Mouse (Mus musculus) hindbrain, embryonic 11.5 days (tissue): ENCODE data around the gene Olfr395. TPM values are rescaled to one million over a fixed set of nuclear protein-coding genes. Genes with fewer than 3 reads are reported as not detected.
"Not testable (repeated sequence)": the region's sequence is repeated elsewhere in the genome, so short reads cannot be mapped to it uniquely, and the experiment has no call there.

Experiments
- ATAC-seq: fragments of 200-750 bp; cut with Nextera tagmentation; 2 replicates; pipeline ENCODE4 v1.8.0; 2017; ENCODE audit warnings: mild to moderate bottlenecking, moderate TSS enrichment, moderate library complexity; ENCODE audit not compliant: low FRiP score
- DNase-seq: peaks from one replicate; pipeline ENCODE4 v3.0.0-alpha.2; 2015; ENCODE audit warnings: low spot score
- H3K27ac ChIP-seq: fragments of 300-500 bp; sonication (generic); 2 replicates; pipeline ENCODE4 v1.5.1; 2014; ENCODE audit warnings: mild to moderate bottlenecking, low read depth, low read length
- H3K27me3 ChIP-seq: fragments of 300-500 bp; sonication (generic); 2 replicates; pipeline ENCODE4 v1.6.1; 2014; ENCODE audit warnings: mild to moderate bottlenecking, low read length, moderate library complexity, mixed read lengths; ENCODE audit not compliant: control insufficient read depth, insufficient read depth
- H3K36me3 ChIP-seq: fragments of 300-500 bp; sonication (generic); 2 replicates; pipeline ENCODE4 v1.6.1; 2014; ENCODE audit warnings: mild to moderate bottlenecking, low read length, moderate library complexity, mixed read lengths; ENCODE audit not compliant: control insufficient read depth, insufficient read depth
- H3K4me1 ChIP-seq: fragments of 300-500 bp; sonication (generic); replicated peaks from 2 replicates; pipeline ENCODE4 v1.6.1; 2014; ENCODE audit warnings: low read length, mixed read lengths; ENCODE audit not compliant: control insufficient read depth, insufficient read depth
- H3K4me2 ChIP-seq: fragments of 300-500 bp; sonication (generic); replicated peaks from 2 replicates; pipeline ENCODE4 v1.6.1; 2014; ENCODE audit warnings: mild to moderate bottlenecking, low read depth, low read length
- H3K4me3 ChIP-seq: fragments of 300-500 bp; sonication (generic); 2 replicates; pipeline ENCODE4 v1.5.1; 2014; ENCODE audit warnings: low read depth, low read length
- H3K9ac ChIP-seq: fragments of 300-500 bp; sonication (generic); 2 replicates; pipeline ENCODE4 v1.6.1; 2014; ENCODE audit warnings: low read depth, low read length
- H3K9me3 ChIP-seq: fragments of 300-500 bp; sonication (generic); 2 replicates; pipeline ENCODE4 v1.6.1; 2016; ENCODE audit warnings: low read length; ENCODE audit not compliant: control insufficient read depth
- WGBS: fragments of 180-500 bp; shearing (Covaris S2); extraction: QIAGEN DNeasy Blood & Tissue Kit; methylation state at CpG from one replicate; pipeline ENCODE4 v1.1.7; 2014; 5-methylcytosine and 5-hydroxymethylcytosine counted together
- polyA plus RNA-seq: library from polyadenylated mRNA; unstranded; fragments of >200 nt; fragmentation: Nextera tagmentation; extraction: Ambion mirVana; gene quantifications from 2 replicates; pipeline ENCODE4 v1.2.1, GENCODE M21; 2014

Olfr395 gene
- polyA plus RNA-seq, result not detected in 2 replicates

GRCm38 (mm10) chr11:73909199-73909598 is at the start of gene Olfr395:
Olfr395 (minus strand) TSS chr11:73909299.
- not testable (repeated sequence) for H3K9ac ChIP-seq, ATAC-seq, H3K27ac ChIP-seq, H3K4me2 ChIP-seq, H3K4me1 ChIP-seq, H3K9me3 ChIP-seq, H3K27me3 ChIP-seq, H3K4me3 ChIP-seq, DNase-seq, H3K36me3 ChIP-seq
- WGBS, result 83% methylated on average over 4 of the region's 4 CpGs

GRCm38 (mm10) chr11:73936377-73936776 is 27.3 kb upstream of the Olfr395 start, which contains the start of gene Olfr23:
Olfr23 (plus strand) TSS chr11:73936677.
- ATAC-seq (no peak), DNase-seq (no peak)
- no peaks in the 10 kb centered on the region for H3K4me1 ChIP-seq

GRCm38 (mm10) chr11:73890671-73891070 is 18.4 kb downstream of the Olfr395 start, which contains the start of gene Olfr394:
Olfr394 (minus strand) TSS chr11:73890771.
- H3K4me2 ChIP-seq, result no peak within 1 kb of the TSS
- no peaks in the 10 kb centered on the region for H3K4me1 ChIP-seq
- no peaks in the 10 kb centered on the region for H3K36me3 ChIP-seq
- no peak for DNase-seq
- no peak within 1 kb of the TSS for H3K27ac ChIP-seq
- ATAC-seq, result no peak
- 91% methylated on average over 1 of the region's 1 CpGs for WGBS
- H3K4me3 ChIP-seq, result no peak within 1 kb of the TSS
- H3K9me3 ChIP-seq, result no peaks in the 10 kb centered on the region
- H3K27me3 ChIP-seq, result no peaks in the 10 kb centered on the region
- no peak within 1 kb of the TSS for H3K9ac ChIP-seq

More at GRCm38 (mm10) chr11:73936377-73936776, 27.3 kb upstream of the Olfr395 start, which contains the start of gene Olfr23:
- H3K4me2 ChIP-seq, result no peak within 1 kb of the TSS
- no peaks in the 10 kb centered on the region for H3K9me3 ChIP-seq
- H3K27ac ChIP-seq, result no peak within 1 kb of the TSS
- no peaks in the 10 kb centered on the region for H3K27me3 ChIP-seq
- H3K36me3 ChIP-seq, result no peaks in the 10 kb centered on the region
- no peak within 1 kb of the TSS for H3K9ac ChIP-seq
- no peak within 1 kb of the TSS for H3K4me3 ChIP-seq

Other genes with a start within 250 kb of the Olfr395 start
- gene Zfp735, start 220.5 kb downstream of the Olfr395 start, polyA plus RNA-seq, result not detected in 2 replicates
- gene Olfr389, start 128.6 kb downstream of the Olfr395 start, polyA plus RNA-seq, result not detected in 2 replicates
- not detected in 2 replicates for gene Olfr390, start 126.3 kb downstream of the Olfr395 start, polyA plus RNA-seq
- gene Olfr391-ps, start 106.2 kb downstream of the Olfr395 start, polyA plus RNA-seq, result not detected in 2 replicates
- not detected in 2 replicates for gene Olfr392, start 92.2 kb downstream of the Olfr395 start, polyA plus RNA-seq
- gene Olfr393, start 57.8 kb downstream of the Olfr395 start, polyA plus RNA-seq, result not detected in 2 replicates
- gene Olfr394, start 18.5 kb downstream of the Olfr395 start, polyA plus RNA-seq, result not detected in 2 replicates
- not detected in 2 replicates for gene Olfr23, start 27.4 kb upstream of the Olfr395 start, polyA plus RNA-seq
- not detected in 2 replicates for gene Olfr397, start 51.5 kb upstream of the Olfr395 start, polyA plus RNA-seq
- gene Olfr398, start 81.1 kb upstream of the Olfr395 start, polyA plus RNA-seq, result not detected in 2 replicates
- gene Olfr139, start 147.3 kb upstream of the Olfr395 start, polyA plus RNA-seq, result not detected in 2 replicates
- not detected in 2 replicates for gene Olfr399, start 147.3 kb upstream of the Olfr395 start, polyA plus RNA-seq
- gene Zfp616, start 160.7 kb upstream of the Olfr395 start, polyA plus RNA-seq, result not detected in 2 replicates
- gene Olfr401, start 204.4 kb upstream of the Olfr395 start, polyA plus RNA-seq, result not detected in 2 replicates
- gene Olfr402, start 244.2 kb upstream of the Olfr395 start, polyA plus RNA-seq, result not detected in 2 replicates